Mouse (Mus musculus) cerebellum, adult 18-20 months (tissue): ENCODE results near the gene Zfhx3.
A peak's percentile ranks its signal among the peaks of the same experiment; 100 is the strongest.

Experiments
- DNase-seq, 2 experiments: peaks; one replicate each; pipeline ENCODE4 v3.0.0; 2021

Gene Zfhx3

DNA sequence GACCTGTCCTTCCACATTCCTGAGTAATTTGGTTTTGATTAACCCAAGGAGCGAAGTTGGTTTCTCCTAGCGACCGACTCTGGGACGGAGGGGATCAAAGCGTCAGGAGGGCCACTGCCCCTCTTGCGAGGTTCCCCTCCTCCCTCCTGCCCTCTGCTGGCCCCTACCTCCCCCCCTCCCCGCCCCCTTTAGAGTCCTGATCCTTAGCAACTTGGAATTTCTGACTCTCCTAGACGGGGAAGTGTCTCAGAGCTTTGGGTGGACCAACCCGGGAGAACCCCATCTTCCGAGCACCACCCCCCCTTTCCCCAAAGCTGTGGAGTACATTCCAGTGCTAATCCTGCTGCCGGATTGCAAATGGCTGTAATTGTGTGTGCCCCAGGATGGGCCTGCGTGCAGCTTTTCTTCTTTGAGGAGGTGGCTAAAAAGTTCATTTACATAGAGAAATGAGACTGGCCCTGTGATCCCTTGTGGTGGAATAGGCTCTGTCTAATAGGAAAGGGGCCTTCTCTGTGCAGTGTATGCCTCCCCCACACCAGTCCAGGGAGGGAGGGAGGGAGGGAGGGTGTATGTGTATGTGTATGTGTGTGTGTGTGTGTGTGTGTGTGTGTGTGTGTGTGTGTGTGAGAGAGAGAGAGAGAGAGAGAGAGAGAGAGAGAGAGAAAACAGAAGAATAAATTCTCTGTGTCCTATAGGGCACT is 784.2 kb downstream of the Zfhx3 start:
- no peak for DNase-seq

DNA sequence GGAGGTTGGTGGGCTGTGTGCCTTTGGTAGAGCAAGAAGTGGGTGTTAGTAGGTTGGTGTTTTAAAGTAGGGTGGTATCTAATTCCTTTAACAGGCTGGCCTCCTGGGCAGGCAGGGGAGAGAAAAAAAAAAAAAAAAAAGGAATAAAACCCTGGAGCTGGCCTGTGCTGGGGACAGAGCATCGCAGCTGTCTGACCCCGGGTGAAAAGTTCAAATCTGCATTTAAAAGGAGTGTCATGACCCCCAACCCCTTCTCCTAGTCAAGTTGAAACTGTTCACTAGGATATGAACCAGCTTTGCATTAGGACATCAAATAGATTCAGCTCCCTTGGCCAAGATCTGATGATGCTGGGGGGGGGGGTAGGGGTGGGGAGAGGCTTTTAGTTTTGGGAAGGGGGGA is 786.7 kb downstream of the Zfhx3 start:
- no peak for DNase-seq

DNA sequence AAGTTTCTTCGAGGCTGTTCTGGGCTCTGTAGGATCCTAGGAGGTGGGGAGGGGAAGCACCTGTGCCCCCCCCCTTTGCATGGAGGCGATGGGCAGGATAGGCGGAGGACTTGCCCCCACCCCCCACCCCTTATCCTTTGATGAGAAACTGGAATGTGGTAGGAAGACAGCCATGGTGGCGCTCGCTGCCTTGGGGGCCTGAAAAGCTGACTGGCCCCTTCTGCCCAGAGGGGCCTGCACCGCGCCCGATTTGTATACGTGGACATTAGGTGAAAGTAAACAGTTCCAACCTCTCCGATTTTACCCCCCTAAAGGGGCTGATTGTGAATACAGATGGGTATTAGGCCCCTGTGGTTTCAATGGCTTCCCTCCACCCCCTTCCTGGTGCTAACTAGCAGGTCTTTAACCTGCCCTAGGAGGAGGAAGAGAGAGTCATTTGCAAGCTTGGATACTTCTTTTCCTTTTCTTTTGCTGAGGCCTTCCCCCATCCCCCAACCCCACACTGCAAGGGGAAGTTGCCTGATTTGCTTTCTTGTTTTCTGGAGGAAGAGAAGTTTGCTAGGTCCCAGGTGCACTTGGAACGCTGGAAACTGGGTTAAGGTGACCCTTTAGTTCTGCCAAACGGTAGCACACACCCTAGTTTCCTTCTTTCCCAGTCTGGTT is 787.4 kb downstream of the Zfhx3 start:
- no peak for DNase-seq

DNA sequence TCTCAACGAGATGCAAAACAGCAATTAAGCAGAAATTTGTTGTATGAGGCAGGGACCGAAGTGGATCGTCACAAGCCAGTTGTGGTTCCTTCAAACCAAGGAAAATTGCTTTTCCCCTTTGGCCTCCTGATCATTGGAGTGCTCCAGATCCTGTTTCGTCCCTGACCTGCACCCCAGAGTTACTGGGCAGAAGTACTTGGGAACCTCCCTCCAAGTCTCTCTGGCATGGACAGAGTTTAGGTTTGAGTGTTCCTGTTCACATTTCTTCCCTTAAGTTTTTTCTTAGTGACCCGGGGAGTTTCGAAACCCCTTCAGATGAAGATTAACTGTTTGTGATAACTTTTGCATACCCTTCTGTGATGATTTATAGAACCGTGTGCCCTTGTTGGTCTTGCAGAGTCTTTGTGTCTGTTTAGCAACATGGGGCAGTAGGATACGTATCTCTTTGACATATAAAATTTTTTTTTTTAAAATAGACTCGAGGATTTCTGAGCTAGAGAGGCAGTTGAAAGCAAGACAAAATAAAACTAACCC is 788.5 kb downstream of the Zfhx3 start:
- DNase-seq = no peak

DNA sequence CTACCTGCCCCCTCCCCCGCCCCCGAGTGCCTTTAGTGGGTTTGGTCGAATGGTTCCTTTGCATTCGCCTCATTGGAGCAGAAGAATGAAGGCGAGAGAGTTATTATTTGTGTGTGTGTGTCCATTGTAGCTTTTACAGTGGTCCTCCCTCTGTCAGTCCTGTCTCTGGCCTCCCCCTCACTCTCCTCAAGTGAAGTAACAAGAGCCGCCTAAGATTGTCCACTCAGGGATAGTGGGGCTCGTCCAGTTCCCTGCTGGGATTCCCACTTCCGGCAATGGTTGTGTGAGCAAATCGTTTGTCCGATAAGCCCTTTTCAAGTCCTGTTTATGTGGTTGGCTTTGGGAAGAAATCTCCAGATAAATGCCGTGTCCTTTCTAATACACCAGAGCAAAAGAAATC is 790.1 kb downstream of the Zfhx3 start:
- DNase-seq = no peak

DNA sequence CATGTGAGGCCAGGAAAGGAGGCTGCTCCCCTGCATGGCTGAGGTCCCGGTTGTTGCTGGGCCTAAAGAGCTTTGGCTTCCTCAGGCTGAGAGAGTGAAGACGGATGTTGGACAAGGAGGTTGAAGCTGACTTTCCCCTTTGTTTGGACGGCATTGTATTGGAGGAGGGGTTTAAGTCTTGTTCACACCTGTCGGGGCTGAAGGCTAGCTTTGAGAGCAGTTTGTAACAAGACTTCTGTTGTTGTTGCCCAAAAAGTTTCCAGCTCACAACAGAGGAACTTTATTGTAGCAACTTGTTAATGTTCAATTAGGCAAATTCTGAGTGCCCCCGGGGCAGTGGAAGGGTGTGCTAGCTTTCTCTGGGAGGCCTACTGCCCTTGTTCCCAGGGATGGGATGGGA is 790.9 kb downstream of the Zfhx3 start:
- no peak for DNase-seq

DNA sequence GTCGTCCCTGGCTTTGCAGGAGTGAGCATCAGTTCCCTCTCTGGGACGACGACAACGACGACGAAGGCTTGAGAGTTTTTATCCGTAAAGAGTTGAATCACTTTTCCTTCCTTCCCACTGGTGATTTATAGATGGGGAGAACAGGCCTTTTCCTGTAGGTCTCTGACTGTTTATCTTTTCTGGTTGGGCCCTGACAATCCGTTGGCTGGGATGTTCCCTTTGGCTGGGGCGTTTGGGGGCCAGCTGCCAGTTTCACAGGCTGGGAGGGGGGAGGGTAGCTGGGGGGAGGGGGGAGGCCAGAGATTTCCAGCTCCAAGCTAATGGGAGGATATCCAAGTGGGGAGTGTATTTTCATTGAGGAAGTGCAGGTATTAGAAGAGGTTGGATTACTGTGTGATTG is 794.0 kb downstream of the Zfhx3 start:
- DNase-seq = no peak

DNA sequence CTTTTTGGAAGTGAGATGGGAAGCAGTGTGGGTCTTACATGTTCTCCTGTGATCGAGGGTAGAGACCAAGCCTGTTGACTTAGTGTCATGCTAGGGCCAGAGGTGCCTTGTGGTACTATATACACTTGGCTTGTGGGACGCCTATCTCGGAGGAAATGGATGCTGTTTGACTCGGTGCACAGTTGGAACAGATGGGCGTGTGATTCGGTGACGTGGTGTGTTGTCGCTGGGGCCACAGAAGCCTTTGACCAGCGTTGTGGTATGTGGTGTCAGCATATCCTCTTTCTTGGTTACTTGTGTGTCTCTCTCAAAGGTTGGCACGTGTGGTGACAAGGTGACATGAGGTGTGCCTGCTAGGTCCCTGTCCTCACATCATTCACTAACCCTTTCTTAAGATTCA is 795.7 kb downstream of the Zfhx3 start:
- DNase-seq = no peak

DNA sequence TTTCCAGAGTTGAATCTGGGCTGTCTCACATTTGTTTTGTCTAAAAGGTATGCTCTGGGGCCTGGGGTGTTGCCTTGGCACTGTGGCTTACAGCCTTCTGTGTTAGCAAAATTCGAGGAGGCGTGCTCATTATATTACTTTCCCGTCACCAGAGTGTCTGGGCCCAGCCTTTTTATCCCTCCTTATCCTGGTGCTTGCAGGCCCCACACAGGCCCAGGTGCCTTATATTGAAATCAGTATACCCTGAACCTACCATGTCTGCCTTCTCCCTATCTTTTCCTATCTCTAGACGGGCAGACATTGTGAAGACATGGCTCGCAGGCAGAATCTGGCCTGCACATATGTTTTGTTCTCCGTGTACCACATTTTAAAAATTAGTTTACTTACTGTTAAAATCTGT is 797.1 kb downstream of the Zfhx3 start:
- DNase-seq = no peak

DNA sequence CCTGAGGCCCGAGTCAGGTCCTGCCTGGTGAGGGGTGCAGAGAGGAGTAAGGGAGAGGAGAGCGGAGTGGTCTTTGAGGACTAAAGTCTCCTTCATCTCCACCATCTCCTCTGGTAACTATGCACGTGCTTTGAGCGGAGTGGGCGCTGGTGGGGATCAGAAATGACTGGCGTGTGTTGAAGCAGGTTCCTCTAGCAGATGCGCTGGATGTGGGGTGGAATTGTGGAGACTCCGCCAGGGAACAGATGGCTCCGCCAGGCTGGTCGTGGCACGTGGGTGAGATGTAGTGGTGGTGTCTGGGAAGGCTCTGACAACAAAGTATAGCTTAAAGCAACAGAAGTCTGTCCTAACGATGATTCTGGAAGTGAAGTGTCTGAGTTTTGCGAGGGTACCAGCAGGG is 798.0 kb downstream of the Zfhx3 start:
- no peak for DNase-seq

DNA sequence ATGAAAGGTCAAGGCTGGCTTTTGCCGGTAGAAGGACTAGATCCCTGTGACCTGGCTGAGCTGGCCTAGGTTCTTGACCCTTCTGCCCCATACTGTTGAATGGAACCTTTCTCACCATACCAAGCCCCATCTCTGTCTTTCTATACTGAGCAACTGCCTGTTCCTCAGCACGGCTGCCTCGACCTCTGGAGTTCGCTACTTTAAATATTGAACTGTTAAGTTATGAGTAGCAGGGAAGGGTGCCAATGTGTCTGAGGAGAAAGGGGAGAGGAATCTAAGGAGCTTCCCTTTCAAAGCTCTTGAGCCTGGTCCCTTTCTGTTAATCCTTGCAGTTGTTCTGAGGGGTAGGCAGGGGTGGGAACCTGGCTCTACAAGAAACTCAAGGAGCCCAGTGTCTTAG is 799.2 kb downstream of the Zfhx3 start:
- no peak for DNase-seq

DNA sequence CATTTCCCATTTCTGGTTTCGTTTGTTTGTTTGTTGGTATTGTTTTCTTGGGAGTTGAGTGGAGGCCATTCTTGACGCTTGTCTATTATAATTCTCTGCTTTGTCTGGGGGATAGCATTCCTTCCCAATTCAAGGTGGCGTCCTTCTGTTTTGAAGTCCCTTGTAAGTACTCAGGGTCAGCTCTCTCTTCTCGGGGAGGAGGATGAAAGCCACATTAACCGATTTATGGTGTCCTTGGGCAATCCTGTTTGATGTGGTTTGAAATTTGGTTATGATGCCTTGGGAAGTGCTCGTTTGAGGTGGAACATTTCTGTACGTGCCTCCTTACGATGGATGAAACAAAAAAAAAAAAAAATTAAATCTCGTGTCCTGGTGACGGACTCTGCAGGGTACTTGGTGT is 800.0 kb downstream of the Zfhx3 start:
- no peak for DNase-seq

DNA sequence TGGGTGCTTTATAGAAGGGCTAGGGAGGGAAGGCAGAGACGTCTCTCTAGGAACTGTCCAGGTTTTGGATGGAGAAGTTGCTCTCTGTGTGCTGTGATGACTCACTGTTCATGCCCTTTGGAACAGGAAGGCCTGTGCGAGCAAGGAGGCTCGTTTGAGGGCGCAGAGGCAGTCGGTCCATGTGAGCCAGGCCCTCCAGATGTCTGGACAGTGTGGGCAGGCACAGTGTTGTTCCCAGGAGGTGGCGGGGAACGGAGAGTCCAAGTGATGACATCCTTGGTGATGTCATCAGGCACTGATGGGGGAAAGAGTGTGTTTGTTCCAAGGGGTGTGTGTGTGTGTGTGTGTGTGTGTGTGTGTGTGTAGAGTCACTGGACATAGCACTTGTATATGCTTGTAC is 800.8 kb downstream of the Zfhx3 start:
- DNase-seq = no peak

DNA sequence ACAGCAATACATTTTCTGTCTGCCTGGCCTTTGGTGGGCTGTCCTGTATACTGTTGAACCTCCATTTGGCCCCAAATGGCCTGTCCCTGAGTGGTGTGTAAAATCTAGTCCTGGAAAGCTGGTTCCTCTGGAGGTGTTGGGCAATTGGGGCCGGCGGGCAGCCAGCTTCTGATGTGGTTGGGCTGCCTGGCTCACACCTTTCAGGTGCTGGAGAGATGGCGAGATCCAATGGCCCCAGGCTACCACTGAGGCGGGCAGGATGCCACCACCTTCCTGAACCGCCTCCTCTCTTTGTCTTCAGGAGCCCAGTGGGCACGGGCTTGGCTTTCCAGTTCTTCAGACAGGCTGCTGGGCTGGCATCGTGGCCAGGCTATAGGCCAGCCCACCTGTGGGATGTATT is 803.1 kb downstream of the Zfhx3 start:
- DNase-seq = no peak

DNA sequence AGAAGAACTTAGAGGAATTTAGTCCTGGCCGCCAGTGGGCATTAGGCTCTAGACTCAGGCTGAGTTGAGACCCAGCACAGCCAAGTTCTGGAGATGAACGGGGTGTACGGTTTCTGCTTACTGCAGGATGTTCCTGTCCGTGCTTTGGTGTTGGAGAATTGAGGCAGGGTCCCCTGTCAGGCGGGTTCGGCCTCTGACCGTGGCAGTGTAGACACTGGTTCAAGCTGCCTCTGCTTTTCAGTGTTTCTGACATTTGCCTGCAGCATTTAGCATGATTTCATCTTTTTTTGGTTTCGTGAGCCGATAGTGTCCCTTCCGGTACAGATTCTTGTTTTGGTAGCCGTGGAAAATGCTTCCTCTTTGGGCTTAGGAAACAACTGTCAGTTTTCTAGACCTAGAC is 805.7 kb downstream of the Zfhx3 start:
- DNase-seq = no peak

DNA sequence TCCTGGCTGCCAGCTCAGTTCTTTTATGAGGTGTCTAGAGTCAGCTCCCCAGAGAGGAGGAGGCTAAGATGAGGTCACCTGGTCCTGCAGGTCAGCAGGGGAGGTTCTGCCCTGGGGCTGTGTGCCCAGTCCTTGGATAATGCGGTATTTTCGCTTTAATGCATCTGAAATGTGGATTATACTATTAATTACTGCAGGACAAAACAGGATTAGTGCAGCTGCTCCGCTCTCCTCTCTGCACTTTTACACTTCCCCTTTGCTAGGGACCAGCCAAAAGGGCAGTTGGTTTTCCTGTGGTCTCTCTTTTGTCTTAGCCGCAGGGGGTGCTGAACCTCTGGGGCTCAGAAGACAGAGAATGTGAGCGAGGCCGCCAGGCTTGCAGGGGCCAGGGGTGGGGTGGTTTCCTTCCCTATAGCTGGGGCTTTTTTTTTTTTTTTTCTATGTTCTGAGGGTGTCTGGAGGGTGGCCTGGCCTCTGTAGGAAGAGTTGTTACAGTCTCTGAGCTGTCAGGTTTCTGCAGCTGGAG is 806.5 kb downstream of the Zfhx3 start:
- no peak for DNase-seq

DNA sequence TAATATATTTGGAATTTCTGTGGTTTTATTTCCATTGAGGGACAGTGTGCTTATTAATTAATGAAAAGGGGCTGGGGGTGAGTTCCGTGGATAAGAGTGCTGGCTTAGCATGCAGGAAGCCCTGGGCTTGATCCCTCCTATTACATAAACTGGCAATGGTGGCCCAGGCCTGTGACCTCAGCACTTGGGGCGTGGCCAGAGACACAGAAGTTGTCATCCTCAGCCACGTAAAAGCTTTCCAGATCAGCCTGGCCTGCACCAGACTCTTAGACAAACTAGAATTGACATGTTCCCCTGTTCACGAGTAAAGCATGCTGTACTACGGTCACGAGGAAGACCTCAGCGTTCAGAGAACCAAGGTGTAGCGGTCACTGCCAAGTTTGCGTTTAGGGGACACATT is 808.4 kb downstream of the Zfhx3 start:
- DNase-seq = no peak

DNA sequence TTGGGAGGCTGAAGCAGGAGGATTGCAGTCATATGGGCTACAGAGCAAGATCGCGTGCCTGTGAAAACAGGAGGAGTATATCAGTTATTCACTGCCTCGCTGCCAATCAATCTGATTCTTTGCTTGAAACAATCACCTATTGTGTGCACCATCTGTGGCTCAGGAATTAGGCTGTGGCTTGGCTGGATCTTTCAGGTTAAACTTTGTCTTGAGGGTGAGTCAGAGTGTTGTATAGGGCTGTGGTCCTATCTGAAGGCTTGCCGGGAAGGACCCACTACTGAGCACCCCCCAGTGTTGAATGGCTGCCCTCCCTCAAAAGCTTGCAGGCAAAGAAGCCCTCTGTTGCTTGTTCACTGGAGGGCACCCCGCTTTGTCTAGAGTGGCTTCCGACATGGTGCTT is 812.1 kb downstream of the Zfhx3 start:
- DNase-seq = no peak

DNA sequence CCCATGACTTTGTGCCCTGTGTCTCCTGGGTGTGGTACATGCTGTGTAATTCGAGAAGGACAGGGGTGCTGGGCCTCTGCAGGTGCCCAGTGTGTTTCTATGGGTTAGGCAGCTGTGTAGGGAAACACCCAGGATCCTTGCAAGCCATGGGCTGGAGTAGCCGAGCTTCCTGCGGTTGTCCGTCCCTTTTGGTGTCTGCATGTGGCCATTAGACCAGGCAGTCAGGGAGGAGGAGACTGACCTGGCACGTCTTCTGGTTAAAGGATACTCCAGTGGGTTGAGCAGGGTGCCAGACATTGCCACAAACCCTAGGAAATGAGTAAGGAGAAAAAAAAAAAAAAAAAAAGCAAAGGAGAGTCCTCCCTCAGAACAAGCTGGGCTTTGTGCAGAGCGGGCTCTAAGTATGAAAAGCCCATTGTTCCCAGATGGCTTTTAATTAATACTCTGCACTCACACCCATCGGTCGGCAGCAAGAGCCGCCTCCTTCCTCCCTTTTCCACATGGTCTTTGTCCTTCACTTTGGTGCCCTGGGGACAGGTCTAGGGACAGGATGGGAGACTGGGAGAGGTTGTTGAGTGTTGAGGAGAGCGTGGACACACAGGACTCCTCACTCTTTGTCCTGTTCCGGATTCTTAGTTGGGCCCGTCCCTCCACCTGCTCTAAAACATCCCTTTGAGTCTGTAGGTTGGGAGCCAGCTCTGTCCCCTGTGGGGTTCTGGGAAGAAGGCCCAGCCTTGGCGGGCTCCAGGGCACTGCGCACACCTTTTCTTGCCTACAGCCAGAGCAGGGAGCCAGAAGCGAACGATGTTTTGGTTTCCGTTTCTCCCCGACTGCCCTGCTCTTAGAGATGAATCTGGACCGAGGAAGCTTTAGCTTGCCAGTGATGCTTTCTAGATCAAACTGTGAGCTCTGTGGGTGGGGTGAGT is 813.2 kb downstream of the Zfhx3 start:
- DNase-seq = peak; percentile 48 to 59

DNA sequence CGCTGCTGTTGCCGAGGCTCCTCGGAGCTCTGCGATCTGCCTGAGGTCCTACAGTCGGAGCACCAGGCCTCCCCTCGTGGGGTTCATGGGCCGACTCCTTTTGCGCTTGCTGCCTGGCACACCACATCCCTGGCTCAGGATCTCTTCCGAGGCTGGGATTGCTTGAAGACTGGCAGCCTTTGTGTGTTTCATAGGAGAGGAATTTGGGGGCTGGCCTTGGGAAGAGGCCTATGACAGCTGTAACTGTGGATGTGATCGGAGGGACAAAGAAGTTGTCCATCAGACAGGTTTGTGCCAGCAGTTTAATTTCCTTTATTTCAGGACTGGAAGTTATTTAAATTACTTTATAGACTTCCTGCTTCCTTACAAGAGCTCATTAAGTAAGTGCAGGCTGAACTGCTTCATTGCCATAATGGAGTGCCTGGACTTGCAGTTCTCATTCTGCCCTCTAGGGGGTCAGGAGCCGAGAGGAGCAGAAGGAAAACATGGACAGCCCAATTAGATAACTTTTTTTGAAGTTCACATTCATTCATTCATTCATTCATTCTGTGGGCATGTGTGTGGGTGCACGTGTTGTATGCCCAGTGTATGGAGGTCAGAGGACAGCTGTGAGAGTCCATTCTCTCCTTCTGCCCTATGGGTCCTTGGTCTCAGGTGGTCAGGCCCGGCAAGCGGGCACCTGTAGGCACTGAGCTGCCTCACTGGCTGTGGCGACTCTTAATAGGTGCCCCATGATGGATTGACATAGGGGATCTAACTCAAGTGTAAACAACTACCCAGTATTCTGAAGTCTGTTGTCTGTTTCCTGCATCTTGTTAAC is 817.3 kb downstream of the Zfhx3 start:
- peak; percentile 41 to 46 for DNase-seq

DNA sequence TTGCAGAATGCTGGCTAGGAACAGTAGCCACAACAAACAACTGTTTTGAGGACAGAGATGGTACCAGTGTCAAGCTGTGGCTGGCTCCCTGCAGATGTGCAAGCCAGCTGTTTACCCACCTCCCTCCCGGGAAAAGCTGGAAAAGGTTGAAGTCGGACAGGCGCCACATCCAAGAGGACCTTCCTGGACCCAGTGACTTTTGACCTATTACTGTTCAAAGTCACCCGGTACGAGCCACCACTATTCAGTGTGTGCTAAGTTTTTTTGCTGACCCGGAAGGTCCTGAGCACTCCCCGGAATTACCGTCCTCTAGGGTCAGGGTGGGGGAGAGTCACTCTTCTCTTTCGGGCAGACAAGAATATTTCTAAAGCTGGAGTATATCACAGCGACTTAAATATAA is 818.3 kb downstream of the Zfhx3 start:
- no peak for DNase-seq

DNA sequence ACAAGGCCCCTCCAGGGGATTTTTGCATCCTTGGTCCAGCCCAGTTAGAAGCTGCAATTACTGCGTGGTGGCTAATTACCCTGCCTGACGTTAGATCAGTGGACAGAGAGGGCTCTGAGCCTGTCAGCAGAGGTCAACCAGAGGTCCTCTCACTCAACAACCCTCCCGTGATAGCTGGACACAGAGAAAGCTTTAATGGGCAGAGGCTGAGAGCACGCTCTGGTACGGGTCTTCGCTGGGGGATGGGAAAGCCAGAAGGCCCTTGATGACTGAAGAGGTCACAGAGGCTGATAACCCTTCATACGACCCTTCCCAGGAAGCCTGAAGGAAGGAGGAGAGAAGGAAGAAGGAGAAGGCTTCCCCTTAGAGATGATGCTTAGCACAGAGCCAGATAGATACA is 820.1 kb downstream of the Zfhx3 start:
- DNase-seq = no peak
